Mouse (Mus musculus) right cerebral cortex, adult 18-20 months (tissue): ENCODE data around the gene Zfp503.

Experiments
- DNase-seq: peaks from one replicate; pipeline ENCODE4 v3.0.0; 2022; ENCODE audit warnings: mixed read lengths

Zfp503 gene

GRCm38 (mm10) chr14:21989291-21989913, at the start of gene Zfp503:
TSS of gene Zfp503 (minus strand) at chr14:21989601.
- no peak for DNase-seq

GRCm38 (mm10) chr14:22037498-22038131, 48.2 kb upstream of the Zfp503 start:
- no peak for DNase-seq

GRCm38 (mm10) chr14:22036802-22037497, 47.5 kb upstream of the Zfp503 start:
- DNase-seq, result no peak

- DNase-seq, result no peak
These were observed 46.9 kb upstream of the Zfp503 start for GRCm38 (mm10) chr14:22036338-22036737.

GRCm38 (mm10) chr14:22035900-22036299, 46.5 kb upstream of the Zfp503 start:
- DNase-seq, result no peak

- DNase-seq, result no peak
These were observed 34.1 kb upstream of the Zfp503 start for GRCm38 (mm10) chr14:22023533-22023932.

- peak; percentile 20 for DNase-seq
These were observed 31.5 kb upstream of the Zfp503 start for GRCm38 (mm10) chr14:22020885-22021284.

- no peak for DNase-seq
These were observed 30.8 kb upstream of the Zfp503 start for GRCm38 (mm10) chr14:22019949-22020845.

- peak; percentile 42 for DNase-seq
These were observed 30.0 kb upstream of the Zfp503 start, which contains the start of gene Lrmda for GRCm38 (mm10) chr14:22019252-22019948. TSS of gene Lrmda (plus strand) at chr14:22019712.

GRCm38 (mm10) chr14:22017011-22017410, 27.6 kb upstream of the Zfp503 start:
- no peak for DNase-seq

- no peak for DNase-seq
These were observed 25.4 kb upstream of the Zfp503 start for GRCm38 (mm10) chr14:22014781-22015180.

GRCm38 (mm10) chr14:22014315-22014714, 24.9 kb upstream of the Zfp503 start:
- no peak for DNase-seq

GRCm38 (mm10) chr14:22007006-22007405, 17.6 kb upstream of the Zfp503 start:
- no peak for DNase-seq

- DNase-seq, result no peak
These were observed 15.5 kb upstream of the Zfp503 start for GRCm38 (mm10) chr14:22004943-22005342.

GRCm38 (mm10) chr14:22003631-22004030, 14.2 kb upstream of the Zfp503 start:
- DNase-seq, result no peak

GRCm38 (mm10) chr14:22003231-22003630, 13.8 kb upstream of the Zfp503 start:
- DNase-seq, result no peak

- no peak for DNase-seq
These were observed 10.2 kb upstream of the Zfp503 start for GRCm38 (mm10) chr14:21999588-21999987.

- no peak for DNase-seq
These were observed 5.8 kb upstream of the Zfp503 start for GRCm38 (mm10) chr14:21995031-21995754.

- DNase-seq, result no peak
These were observed 4.9 kb upstream of the Zfp503 start for GRCm38 (mm10) chr14:21994061-21994990.
